Mouse (Mus musculus) heart, postnatal 0 days (tissue): ENCODE data around the gene Pum2.

Experiments
- CTCF ChIP-seq: IDR thresholded peaks from 2 replicates; pipeline ENCODE4 v1.5.1; 2016; ENCODE audit warnings: antibody characterized with exemption, control low read depth, low read depth
- EP300 ChIP-seq: IDR thresholded peaks from 2 replicates; pipeline ENCODE4 v1.6.1; 2016; ENCODE audit warnings: antibody characterized with exemption, low read depth

- TF ChIP-seq CTCF (no peak), EP300 (no peak)
Observed at GRCm38 (mm10) chr12:8797936-8798335, 124.0 kb downstream of the Pum2 start.
